Mouse (Mus musculus) lung, adult 2 months (tissue): Measurements from ENCODE around the gene Gpr68.

Source experiments
- CTCF ChIP-seq: fragments of 200-500 bp; IDR thresholded peaks from 2 replicates; pipeline ENCODE4 v1.5.1; 2011; ENCODE audit warnings: mild to moderate bottlenecking, low read length, control low read depth; ENCODE audit not compliant: insufficient read depth
- POLR2A ChIP-seq: fragments of 200-500 bp; IDR thresholded peaks from 2 replicates; pipeline ENCODE4 v1.6.1; 2011; ENCODE audit warnings: low read depth, mild to moderate bottlenecking, control low read depth, low read length, borderline replicate concordance; ENCODE audit errors: extremely low read depth

- TF ChIP-seq CTCF = no peak
- TF ChIP-seq POLR2A = no peak
Measured at GRCm38 (mm10) chr12:100901386-100901785, 6.6 kb downstream of the Gpr68 start.
